Mouse (Mus musculus) liver, embryonic 13.5 days (tissue): Measurements from ENCODE around the gene Rps6ka1. TPM values are rescaled to one million over a fixed set of nuclear protein-coding genes. Genes with fewer than 3 reads are reported as not detected.

Source experiments
- ATAC-seq: fragments of 200-750 bp; cut with Nextera tagmentation; 2 replicates; pipeline ENCODE4 v1.8.0; 2017; ENCODE audit warnings: low read depth, mild to moderate bottlenecking, moderate number of reproducible peaks, moderate library complexity
- DNase-seq: peaks from one replicate; pipeline ENCODE4 v3.0.0; 2022
- H3K27ac ChIP-seq: fragments of 300-500 bp; sonication (generic); 2 replicates; pipeline ENCODE4 v1.5.1; 2015; ENCODE audit warnings: moderate library complexity, mild to moderate bottlenecking, inconsistent platforms
- H3K27me3 ChIP-seq: fragments of 300-500 bp; sonication (generic); 2 replicates; pipeline ENCODE4 v1.6.1; 2015; ENCODE audit warnings: mild to moderate bottlenecking, inconsistent platforms
- H3K36me3 ChIP-seq: fragments of 300-500 bp; sonication (generic); 2 replicates; pipeline ENCODE4 v1.6.1; 2015; ENCODE audit warnings: mild to moderate bottlenecking, inconsistent platforms
- H3K4me1 ChIP-seq: fragments of 300-500 bp; sonication (generic); replicated peaks from 2 replicates; pipeline ENCODE4 v1.6.1; 2015; ENCODE audit warnings: inconsistent platforms
- H3K4me2 ChIP-seq: fragments of 300-500 bp; sonication (generic); 2 replicates; pipeline ENCODE4 v1.6.1; 2015; ENCODE audit warnings: inconsistent platforms, mild to moderate bottlenecking, moderate library complexity
- H3K4me3 ChIP-seq: fragments of 300-500 bp; sonication (generic); replicated peaks from 2 replicates; pipeline ENCODE4 v1.5.1; 2015; ENCODE audit warnings: mild to moderate bottlenecking, inconsistent platforms
- H3K9ac ChIP-seq: fragments of 300-500 bp; sonication (generic); 2 replicates; pipeline ENCODE4 v1.6.1; 2015; ENCODE audit warnings: mild to moderate bottlenecking, inconsistent platforms
- H3K9me3 ChIP-seq: fragments of 300-500 bp; sonication (generic); replicated peaks from 2 replicates; pipeline ENCODE4 v1.6.1; 2016; ENCODE audit warnings: inconsistent platforms
- WGBS: fragments of 180-500 bp; shearing (Covaris S2); methylation state at CpG from one replicate; pipeline ENCODE4 v1.1.7; 2015; ENCODE audit not compliant: insufficient replicate concordance; 5-methylcytosine and 5-hydroxymethylcytosine counted together
- polyA plus RNA-seq: library from polyadenylated mRNA; unstranded; fragments of >200 nt; fragmentation: Nextera tagmentation; extraction: Ambion mirVana; gene quantifications from 2 replicates; pipeline ENCODE4 v1.2.1, GENCODE M21; 2015

The Rps6ka1 gene
- polyA plus RNA-seq, 1 experiment from 2014 or later, result 50.3 TPM

DNA sequence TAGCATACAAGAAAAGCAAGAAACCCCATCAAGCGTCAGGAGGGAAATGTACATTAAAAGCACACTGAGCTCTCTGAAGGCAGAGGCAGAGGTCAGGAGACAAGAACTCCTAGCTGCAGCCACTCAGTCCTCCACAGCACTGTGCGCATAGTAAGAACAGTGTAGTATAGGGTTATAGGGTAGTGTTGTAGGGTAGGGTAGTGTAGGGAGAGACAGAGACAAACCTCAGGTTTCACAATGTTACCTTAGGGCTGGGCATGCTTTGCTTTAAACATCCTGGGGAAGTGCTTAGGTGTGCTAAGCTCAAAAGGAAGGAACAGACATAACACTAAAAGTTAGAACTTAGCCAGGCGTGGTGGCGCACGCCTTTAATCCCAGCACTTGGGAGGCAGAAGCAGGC lies 52.4 kb downstream of the Rps6ka1 start:
- Histone ChIP-seq H3K9ac (no peak overlapping the region), H3K4me2 (no peak overlapping the region), H3K4me3 (no peak overlapping the region), H3K36me3 (no peaks in the 10 kb centered on the region), H3K9me3 (no peaks in the 10 kb centered on the region), H3K27ac (no peak overlapping the region), H3K27me3 (no peaks in the 10 kb centered on the region), H3K4me1 (peaks cover 5% of the 10 kb centered on the region; the same call in 1 of the 2 replicates)
- WGBS, result 82% methylated on average over 5 of the region's 5 CpGs
- DNase-seq (no peak), ATAC-seq (no peak)

GRCm38 (mm10) chr4:133832945-133833874 lies 54.4 kb downstream of the Rps6ka1 start:
- ATAC-seq (no peak), DNase-seq (no peak)
- Histone ChIP-seq H3K36me3 (no peaks in the 10 kb centered on the region), H3K4me1 (peaks cover 20% of the 10 kb centered on the region), H3K27ac (no peak overlapping the region), H3K9ac (no peak overlapping the region), H3K4me3 (no peak overlapping the region), H3K9me3 (no peaks in the 10 kb centered on the region), H3K4me2 (no peak overlapping the region), H3K27me3 (no peaks in the 10 kb centered on the region)
- 70% methylated on average over 15 of the region's 15 CpGs for WGBS

DNA sequence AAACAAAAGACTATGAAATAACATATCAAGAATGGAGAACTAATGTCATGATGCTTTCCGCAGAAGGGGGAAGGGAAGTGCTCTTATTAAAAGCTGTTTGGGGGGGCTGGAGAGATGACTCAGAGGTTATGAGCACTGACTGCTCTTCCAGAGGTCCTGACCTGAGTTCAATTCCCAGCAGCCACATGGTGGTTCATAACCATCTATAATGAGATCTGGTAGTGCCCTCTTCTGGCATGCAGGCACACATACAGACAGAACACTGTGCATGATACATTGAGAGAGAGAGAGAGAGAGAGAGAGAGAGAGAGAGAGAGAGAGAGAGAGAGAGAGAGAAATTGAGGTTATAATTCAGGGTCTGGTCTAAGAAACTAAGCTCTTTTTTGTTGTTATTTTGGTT lies 57.1 kb downstream of the Rps6ka1 start:
- no peak overlapping the region for H3K9ac ChIP-seq
- no peak overlapping the region for H3K27ac ChIP-seq
- H3K9me3 ChIP-seq, result no peaks in the 10 kb centered on the region
- peaks cover 29% of the 10 kb centered on the region for H3K4me1 ChIP-seq
- no peaks in the 10 kb centered on the region for H3K36me3 ChIP-seq
- no peak for DNase-seq
- no peak for ATAC-seq
- H3K27me3 ChIP-seq, result no peaks in the 10 kb centered on the region
- H3K4me2 ChIP-seq, result no peak overlapping the region
- H3K4me3 ChIP-seq, result no peak overlapping the region
- 88% methylated on average over 1 of the region's 1 CpGs for WGBS

- WGBS, result 10% methylated on average over 10 of the region's 10 CpGs
- no peaks in the 10 kb centered on the region for H3K27me3 ChIP-seq
- 0 out of 2 replicates have a peak overlapping the region, but pooled peaks have one; percentile 13 for H3K27ac ChIP-seq
- no peaks in the 10 kb centered on the region for H3K9me3 ChIP-seq
- peak overlapping the region; percentile 29; the same call in 1 of the 2 replicates for H3K9ac ChIP-seq
- H3K4me2 ChIP-seq, result peak overlapping the region; percentile 56
- no peak for ATAC-seq
- H3K4me3 ChIP-seq, result no peak overlapping the region
- H3K4me1 ChIP-seq, result peaks cover 29% of the 10 kb centered on the region
- H3K36me3 ChIP-seq, result no peaks in the 10 kb centered on the region
- no peak for DNase-seq
These were observed 58.1 kb downstream of the Rps6ka1 start for GRCm38 (mm10) chr4:133829281-133830070.

DNA sequence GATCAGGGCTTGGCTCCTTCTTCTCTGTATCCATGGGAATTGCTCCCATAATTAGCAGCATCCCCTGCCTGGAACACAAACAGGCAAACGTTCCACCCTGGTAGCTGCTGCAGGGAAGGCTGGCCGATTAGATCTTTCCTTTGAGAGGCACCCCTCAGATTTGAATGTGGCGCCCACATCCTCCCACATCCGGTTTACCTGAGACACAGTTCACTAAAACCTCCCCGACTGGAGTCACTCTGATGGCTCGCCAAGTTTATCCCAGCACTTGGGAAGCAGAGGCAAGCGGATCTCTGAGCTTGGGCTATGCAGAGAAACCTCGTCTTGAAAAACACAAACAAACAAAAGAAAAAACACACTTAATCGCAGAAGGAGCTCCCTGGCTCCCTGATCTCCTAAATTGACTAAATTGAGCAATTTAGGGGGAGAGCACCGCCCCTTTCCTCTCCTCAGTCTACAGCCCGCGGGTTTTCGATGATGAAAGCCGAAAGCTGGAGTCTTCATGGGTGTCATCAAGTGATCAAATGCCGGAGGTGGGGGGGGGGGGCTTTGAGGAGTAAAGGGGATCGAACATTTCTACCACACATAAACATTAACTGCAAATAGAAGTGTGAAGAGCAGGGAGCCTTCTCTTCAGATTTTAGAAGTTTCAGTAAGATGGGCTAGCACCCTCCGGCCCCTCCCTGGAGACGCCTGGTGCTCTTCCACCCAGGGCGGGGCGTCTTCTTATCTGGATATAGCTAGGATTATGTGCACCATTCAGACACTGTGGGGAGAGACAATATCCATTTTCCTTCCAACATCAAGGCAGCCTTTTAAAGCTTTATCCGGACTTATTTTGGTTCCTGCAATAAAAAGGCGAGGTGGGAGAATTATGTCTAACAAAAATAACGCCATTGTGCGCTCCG lies 59.5 kb downstream of the Rps6ka1 start:
- DNase-seq, result no peak
- peak; percentile 78 for ATAC-seq
- Histone ChIP-seq H3K27me3 (no peaks in the 10 kb centered on the region), H3K9me3 (no peaks in the 10 kb centered on the region), H3K9ac (peak overlapping the region; percentile 9; the same call in 1 of the 2 replicates), H3K27ac (no peak overlapping the region), H3K4me3 (peak overlapping the region; percentile 11; the same call in 1 of the 2 replicates), H3K36me3 (no peaks in the 10 kb centered on the region), H3K4me2 (peak overlapping the region; percentile 56), H3K4me1 (peaks cover 26% of the 10 kb centered on the region)
- WGBS, result 18% methylated on average over 25 of the region's 25 CpGs

DNA sequence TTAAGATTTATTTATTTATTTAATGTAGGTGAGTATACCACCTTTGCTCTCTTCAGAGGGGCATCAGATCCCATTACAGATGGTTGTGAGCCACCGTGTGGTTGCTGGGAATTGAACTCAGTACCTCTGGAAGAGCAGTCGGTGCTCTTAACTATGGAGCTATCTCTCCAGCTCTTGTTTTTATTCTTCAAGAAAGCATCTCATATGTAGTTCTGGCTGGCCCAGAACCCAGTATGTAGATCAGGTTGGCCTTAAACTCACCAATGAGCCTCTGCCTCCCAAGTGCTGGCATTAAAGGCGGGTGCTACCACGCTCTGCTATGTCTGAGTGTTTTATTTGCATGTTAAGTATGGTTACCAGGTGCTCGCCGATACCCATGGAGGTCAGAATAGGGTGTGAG lies 60.2 kb downstream of the Rps6ka1 start:
- DNase-seq (no peak), ATAC-seq (no peak)
- H3K4me1 ChIP-seq, result peaks cover 24% of the 10 kb centered on the region
- H3K27me3 ChIP-seq, result no peaks in the 10 kb centered on the region
- no peak overlapping the region for H3K9ac ChIP-seq
- no peaks in the 10 kb centered on the region for H3K36me3 ChIP-seq
- 71% methylated on average over 6 of the region's 6 CpGs for WGBS
- H3K27ac ChIP-seq, result no peak overlapping the region
- H3K4me3 ChIP-seq, result no peak overlapping the region
- no peak overlapping the region for H3K4me2 ChIP-seq
- H3K9me3 ChIP-seq, result no peaks in the 10 kb centered on the region

- Histone ChIP-seq H3K9me3 (no peaks in the 10 kb centered on the region), H3K4me2 (no peak overlapping the region), H3K27me3 (no peaks in the 10 kb centered on the region), H3K36me3 (no peaks in the 10 kb centered on the region), H3K4me3 (no peak overlapping the region), H3K9ac (no peak overlapping the region), H3K27ac (no peak overlapping the region), H3K4me1 (peaks cover 30% of the 10 kb centered on the region)
- no peak for DNase-seq
- ATAC-seq, result no peak
- 46% methylated on average over 3 of the region's 3 CpGs for WGBS
These were observed 61.9 kb downstream of the Rps6ka1 start for GRCm38 (mm10) chr4:133825731-133826130.

GRCm38 (mm10) chr4:133820806-133821560 lies 66.6 kb downstream of the Rps6ka1 start:
- no peak overlapping the region for H3K9ac ChIP-seq
- WGBS, result 31% methylated on average over 9 of the region's 9 CpGs

GRCm38 (mm10) chr4:133820166-133820565 lies 67.4 kb downstream of the Rps6ka1 start:
- H3K36me3 ChIP-seq, result no peaks in the 10 kb centered on the region
- H3K27ac ChIP-seq, result no peak overlapping the region
- no peaks in the 10 kb centered on the region for H3K27me3 ChIP-seq
- no peak for ATAC-seq
- WGBS, result 37% methylated on average over 4 of the region's 4 CpGs
- no peak overlapping the region for H3K4me2 ChIP-seq
- DNase-seq, result no peak
- H3K4me1 ChIP-seq, result peaks cover 24% of the 10 kb centered on the region
- no peaks in the 10 kb centered on the region for H3K9me3 ChIP-seq
- no peak overlapping the region for H3K9ac ChIP-seq
- H3K4me3 ChIP-seq, result no peak overlapping the region

More at GRCm38 (mm10) chr4:133820806-133821560, 66.6 kb downstream of the Rps6ka1 start:
- Histone ChIP-seq H3K36me3 (no peaks in the 10 kb centered on the region), H3K4me3 (no peak overlapping the region), H3K4me2 (no peak overlapping the region), H3K27ac (no peak overlapping the region), H3K27me3 (no peaks in the 10 kb centered on the region), H3K4me1 (peaks cover 16% of the 10 kb centered on the region), H3K9me3 (no peaks in the 10 kb centered on the region)
- DNase-seq, result no peak
- ATAC-seq, result no peak

- Histone ChIP-seq H3K4me2 (no peak overlapping the region), H3K9me3 (no peaks in the 10 kb centered on the region), H3K36me3 (no peaks in the 10 kb centered on the region), H3K27ac (no peak overlapping the region), H3K4me3 (no peak overlapping the region), H3K9ac (no peak overlapping the region), H3K27me3 (no peaks in the 10 kb centered on the region), H3K4me1 (peaks cover 38% of the 10 kb centered on the region)
- WGBS, result 89% methylated on average over 5 of the region's 5 CpGs
- DNase-seq (no peak), ATAC-seq (no peak)
These were observed 70.2 kb downstream of the Rps6ka1 start for GRCm38 (mm10) chr4:133817356-133817755.
